Mouse (Mus musculus) adrenal gland, adult 8-10 months (tissue): Measurements from ENCODE around the gene Plxnc1. TPM values are rescaled to one million over a fixed set of nuclear protein-coding genes. Genes with fewer than 3 reads are reported as not detected.

Experiments
- DNase-seq: peaks from one replicate; pipeline ENCODE4 v3.0.0; 2022
- total RNA-seq, 4 experiments: library from RNA; stranded (reverse); gene quantifications; 2 replicates each; pipeline ENCODE4 v1.2.4; 2022

Plxnc1 gene
- total RNA-seq, 4 experiments from 2014 or later: 1.5 to 30.4 (median 13.9) TPM

DNA sequence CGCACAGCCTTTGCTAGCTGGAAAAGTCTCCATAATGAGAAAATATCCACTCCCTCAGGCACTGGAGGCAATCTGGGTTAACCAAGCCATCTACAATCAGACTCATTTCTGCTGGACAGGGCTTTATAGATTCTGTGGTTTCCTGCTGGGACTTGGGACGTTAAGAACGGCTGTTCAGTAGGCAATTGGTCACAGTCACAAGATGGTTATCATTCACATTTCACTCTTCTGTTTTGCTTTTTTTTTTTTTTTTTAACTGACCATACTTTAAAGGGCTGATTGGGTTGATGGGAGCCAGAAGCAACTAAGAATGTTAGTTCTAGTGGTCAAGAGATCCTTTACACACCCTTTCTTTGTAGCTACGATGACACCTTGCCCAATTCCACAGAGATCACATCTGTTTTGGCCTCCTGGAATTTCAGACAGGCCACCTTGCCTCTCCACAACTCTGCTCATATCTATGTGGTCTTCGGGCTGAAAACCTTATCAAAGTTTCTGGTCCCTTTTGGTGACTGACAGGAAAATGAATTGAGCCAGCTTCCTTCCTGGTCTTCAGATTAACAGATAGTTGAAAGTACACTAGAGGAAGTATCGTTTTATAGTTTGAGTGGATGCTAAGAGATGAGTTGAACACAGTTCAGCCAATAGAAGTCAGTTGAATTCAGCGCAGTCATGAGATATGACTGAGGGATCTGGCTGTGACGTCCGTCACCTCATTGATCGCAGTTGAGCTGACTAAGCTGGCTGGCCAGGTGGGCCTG is 3.5 kb upstream of the Plxnc1 start:
- DNase-seq: no peak

DNA sequence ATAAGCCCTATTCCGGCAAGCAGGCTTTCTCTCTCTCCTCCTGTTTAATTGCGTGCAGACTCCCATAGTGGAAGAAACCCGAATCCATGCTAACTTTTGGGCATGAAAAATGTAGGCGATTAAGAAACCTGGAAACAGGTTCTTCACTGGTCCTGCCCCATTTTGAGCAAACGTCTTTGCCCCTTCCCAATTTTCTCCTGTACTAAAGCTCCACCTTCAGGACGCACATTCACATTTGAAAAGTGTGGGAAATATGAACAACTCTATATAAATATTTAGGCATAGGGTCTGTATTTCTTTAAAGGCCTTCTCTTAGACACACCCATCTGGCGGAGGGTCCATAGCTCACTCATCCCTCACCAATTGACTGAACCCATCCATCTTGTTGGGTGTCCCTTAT is 2.8 kb upstream of the Plxnc1 start:
- DNase-seq: no peak

DNA sequence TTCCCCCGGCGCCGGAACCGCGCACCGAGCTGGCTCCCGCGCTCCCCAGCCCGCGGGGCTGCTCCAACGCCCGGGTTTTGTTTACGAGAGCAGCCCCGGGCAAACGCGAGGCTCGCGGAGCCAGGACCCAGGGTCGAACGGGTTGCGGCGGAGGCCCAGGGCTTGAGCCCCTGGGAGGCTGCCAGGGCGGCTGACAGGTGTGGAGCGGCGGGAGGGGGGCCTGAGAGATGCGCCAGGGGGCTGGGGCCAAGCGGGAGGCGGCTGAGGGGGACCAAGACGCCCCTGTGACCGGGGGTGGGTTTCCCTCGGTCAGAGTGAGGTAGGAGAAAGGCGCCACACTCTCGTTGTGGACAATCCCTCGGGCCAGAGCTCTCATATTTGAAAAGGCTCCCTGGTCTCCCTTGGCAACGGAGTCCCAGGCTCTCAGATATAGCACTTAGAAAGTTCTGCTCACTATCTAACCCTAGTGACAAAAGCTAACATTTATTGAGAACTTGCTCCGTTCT is 624 bp upstream of the Plxnc1 start:
- DNase-seq: no peak

DNA sequence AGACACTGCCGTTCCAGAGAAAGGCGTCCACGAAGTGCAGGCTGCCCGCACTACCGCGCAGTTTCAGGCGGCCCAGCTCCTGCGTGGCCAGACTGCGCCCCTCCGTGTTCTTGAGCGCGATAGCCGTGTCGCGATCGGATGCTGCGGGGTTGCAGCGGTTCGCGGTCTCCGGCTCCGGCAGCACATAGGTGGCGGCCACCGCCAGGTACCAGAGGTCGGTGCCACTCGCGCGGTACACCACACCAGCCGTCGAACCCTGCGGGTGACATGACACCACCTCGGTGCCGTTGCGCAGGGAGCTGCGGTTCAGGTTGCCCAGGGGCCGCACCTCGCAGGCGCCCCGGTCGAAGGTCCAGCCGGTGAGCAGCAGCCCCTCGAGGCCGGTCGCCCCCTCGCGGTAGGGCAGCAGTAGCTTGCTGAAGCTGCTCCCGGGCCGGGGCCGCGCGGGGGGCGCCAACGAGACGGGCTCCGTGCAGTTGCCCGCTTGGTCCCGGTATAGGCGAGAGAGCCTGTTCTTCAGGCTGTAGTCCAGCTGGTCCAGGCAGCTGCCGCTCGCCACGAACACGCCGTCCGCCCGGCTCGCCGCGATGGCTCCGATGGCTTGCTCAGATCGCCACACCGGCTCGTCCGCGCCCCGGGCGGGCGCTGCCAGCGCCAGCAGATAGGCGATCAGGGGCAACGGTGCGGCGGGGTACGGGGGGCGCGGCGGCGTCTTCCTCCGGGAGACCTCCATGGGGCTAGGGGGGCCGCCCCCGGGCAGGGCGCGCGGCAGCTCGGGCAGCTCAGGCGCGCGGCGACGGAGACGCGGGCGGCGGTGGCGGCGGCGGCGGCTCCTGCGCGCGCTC is 567 bp downstream of the Plxnc1 start:
- no peak for DNase-seq

DNA sequence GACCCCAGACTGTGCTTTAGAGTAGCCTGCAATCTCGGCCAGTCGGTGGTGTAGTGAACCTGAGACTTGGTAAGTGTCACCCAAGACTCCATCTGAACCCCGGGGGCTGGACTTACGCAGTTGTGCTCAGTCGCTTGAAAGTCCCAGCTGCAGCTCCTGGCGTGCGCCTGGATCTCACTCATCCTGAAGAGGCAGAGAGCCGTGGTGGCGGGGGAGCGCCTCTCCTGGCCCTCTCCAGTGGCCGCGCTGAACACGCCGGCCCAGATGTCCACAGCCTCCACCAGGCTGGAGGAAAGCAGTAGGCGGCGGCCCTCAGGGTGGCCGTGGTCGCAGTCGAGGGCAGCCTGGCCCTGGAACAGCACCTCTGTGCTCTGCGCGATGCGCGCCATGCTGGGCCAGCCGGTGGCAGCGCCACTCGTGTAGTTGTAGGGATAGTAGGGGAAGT is 1.2 kb downstream of the Plxnc1 start:
- DNase-seq: no peak

DNA sequence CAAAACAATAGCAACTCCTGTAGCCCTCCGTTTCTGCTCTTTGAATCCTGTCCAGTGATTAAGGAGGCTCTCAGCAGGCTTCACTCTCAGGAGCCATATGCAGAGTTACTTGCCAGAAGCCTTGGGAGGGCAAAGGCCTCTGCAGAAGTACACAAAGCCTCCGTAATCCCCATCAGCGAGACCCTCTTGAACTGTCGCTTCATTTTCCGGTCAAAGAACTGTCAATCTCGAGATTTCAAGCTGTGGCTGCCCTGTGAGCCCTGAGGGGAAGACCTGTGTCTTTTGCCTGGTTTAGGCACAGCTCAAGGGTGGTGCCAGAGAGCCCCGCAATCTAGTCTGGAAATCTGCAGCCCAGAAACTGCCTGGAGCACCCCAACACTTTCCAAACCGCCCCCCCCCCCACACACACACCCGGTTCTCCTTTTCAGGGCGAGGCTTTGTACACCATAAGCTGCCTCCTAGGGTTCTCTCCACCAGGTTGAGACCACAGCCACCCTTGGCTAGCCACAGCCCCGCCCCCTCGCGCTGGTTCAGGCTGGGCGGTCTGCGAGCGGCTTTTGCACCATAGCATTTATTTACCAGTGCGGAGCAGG is 2.1 kb downstream of the Plxnc1 start:
- no peak for DNase-seq

DNA sequence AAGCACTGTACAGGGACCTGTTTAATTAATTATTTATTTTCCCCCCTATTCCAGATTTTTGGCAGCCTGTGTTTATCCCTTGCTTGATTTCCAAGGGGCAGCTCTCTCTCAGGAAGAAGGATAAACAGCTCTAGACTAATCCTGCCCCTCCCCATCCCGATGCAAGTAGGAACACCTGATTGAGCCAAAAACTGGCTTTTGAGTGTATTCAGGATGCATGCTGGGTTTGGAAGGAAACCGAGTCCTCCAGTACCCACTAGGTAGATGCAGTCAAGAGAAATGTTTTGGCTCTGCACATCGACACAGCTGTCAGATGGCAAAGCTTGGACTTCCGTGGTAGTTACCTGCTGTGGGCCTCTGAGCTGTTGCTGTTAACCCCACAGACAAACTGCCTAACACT is 3.1 kb downstream of the Plxnc1 start:
- DNase-seq: no peak

DNA sequence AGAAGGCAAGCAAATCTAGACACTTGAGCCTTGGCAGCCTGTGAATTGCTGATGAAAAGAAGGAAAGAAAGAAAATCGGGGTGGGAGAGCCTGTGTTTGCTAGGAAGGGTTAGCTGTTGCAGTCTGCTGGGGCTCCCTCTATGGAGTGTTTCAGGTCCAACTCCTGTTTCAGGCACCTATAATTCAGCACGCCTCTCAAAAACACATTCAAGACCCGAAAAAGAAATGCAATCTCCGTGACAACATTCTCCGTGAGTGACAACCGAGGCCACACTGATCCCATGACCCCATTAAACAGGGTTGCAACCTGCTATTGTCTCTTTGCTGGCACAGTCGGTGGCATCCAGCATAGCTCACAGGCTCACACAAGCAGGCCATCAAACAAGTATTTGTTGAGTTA is 3.8 kb downstream of the Plxnc1 start:
- DNase-seq: no peak

DNA sequence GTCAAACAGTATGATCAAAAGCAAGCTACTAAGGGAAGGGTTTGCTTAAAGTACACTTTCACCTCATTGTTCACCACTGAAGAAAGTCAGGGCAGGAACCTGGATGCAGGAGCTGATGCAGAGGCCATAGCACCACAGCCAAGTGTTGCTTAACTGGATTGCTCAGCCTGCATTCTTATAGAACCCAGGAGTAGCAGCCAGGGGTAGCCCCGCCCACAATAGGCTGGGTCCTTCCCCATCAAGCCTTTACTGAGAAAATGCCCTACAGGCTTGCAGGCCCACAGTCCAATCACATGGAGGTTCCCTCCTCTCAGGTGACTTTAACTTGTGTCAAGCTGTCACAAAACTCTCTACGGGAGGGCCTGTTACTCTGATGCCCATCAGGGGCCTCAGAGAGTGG is 4.6 kb downstream of the Plxnc1 start:
- DNase-seq: no peak

DNA sequence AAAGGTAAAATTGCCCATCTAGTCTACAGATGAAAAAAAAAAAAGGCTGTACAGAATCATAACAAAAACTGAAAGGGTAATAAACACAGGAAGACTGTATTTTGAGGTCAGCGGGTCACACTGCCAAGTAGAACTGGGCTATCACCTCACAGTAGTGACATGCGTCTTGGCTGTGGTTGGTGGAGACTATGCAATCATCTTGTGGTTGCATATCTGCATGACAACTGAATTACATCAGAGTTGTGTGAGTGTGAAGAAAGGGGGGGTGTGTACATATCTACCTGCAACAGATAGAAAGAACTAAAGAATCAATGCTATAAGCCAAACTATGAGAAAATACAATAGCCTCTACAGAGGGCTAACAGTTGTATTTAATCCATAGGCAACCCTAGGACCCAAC is 5.7 kb downstream of the Plxnc1 start:
- DNase-seq: no peak

DNA sequence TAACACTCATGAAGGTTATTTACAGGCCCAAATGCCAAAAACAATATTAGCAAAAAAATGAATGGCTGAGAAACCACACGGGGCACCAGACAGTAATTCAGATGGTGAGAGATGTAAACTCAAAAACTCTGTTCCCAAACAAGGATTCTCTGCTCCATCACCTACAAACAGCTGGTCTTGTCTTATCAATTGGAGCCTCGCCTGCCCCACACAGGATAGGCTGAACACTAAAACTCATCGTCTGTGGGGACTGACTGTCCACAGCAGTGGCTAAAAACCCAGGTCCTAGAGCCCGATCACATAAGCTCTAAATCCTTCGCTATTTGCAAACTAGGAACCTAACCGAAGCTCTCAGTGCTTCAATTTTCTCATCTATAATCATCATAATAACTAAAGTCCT is 6.3 kb downstream of the Plxnc1 start:
- no peak for DNase-seq

DNA sequence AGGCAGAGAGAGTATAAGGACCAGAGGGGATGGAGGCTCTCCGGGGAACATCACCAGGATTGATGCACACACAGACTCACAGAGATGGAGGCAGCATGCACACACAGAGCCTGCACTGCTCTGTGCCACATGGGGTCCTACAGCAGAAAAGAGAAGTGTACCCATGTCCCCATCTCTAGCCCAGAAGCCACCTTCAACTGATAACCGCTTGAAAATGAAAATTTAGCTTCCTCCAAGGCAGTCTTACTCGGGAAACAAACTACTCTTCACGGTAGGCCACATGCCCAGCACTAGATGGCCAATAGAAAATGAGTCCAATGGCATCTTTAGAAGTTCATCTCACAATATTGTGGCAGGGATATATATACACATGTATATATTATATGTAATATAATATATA is 9.4 kb downstream of the Plxnc1 start:
- DNase-seq: no peak

DNA sequence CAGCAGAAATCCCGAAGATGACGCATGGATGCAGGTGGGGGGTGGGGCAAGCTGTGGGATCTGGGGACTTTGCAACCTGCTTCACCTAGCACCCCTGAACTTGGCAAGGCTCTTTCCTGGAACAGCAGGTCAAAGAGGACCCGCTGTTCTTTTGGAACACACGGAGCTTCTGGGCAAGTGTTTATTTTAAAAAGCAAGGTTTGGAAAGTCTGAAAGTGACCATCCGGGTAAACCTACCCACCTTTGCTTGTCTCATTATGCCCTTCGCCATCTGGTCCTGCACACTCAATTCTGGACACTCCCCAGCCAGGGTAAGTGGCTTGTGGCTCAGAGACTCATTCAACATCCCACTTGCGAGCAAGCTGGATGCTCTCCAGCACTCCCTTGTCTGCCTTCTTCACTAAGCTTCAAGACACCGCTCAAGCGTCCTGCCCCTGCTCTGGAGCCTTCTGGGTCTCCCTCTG is 10.5 kb downstream of the Plxnc1 start:
- DNase-seq: no peak

DNA sequence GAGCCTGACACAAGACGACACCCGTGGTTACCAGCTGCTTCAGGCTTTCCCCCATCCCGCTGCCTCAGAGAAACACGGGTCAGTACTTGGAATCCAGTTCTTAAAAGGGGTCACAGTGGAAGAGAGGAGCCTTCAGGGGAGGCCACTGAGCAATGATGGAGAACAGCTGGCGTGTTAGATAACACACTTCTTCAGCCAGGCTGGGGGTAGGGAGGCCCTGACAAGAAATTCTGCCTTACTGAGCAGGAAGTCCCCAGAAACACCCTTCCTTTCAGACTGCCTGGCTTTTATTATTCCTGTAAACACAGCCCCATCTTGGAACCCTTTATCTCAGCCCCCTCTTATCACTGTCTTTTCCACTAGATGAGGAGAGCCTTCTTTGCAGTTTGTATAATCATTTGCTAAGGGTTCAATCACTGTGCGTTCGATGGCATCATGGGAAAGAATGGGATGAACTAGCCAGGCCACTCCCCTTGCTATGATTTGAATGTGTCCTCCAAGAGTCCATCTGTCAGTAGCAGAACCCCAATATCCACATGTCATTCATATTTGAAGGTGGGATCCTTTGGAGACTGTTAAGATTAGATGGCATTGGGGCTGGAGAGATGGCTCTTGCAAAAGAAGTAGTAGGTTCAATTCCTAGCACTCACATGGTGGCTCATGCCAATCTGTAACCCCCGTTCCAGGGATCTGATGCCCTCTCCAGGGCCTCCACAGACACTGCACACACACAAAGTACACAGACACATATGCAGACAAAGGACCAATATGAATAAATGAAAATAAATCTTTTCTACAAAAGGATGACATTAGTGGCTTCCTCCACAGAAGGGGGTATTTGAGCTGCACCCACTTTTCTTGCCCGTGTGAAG is 12.4 kb downstream of the Plxnc1 start:
- DNase-seq: no peak

DNA sequence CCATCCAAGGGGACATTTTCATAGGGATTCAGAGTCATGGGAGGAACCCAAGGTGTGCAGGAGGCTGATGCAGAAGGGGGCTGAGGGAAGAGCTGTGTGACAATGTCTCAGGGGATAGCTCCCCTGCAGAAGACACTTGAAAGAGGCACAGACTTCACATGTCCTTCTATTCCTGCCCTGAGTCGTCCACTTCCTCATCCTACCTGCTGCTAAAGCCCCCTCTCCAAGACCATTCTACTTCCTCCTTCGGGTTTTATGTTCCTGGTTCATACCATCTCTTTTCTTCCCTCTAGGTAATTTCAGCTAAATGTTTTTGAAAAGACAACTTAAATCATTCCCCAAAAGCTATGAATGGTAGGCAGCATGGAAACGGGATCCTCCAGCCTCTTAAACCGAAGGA is 16.5 kb downstream of the Plxnc1 start:
- no peak for DNase-seq

DNA sequence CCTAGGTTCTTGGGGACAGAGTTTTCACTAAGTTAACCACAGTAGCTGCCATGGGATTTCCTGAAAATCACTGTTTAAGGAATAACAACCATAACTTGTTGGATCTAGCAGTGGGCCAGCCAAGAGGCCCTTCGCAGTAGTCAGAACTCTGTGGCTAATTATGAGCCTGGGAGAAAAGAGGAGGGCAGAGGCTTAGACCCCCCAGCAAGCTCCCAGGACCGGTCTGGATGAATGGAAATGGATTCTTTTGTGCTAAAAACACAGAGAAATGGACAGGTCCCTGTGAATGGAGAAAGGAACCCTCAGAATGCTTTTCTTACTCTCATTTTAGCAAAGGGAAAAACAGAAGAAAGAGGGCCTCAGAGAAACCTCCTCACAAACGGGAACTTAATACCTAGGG is 18.3 kb downstream of the Plxnc1 start:
- DNase-seq: no peak

DNA sequence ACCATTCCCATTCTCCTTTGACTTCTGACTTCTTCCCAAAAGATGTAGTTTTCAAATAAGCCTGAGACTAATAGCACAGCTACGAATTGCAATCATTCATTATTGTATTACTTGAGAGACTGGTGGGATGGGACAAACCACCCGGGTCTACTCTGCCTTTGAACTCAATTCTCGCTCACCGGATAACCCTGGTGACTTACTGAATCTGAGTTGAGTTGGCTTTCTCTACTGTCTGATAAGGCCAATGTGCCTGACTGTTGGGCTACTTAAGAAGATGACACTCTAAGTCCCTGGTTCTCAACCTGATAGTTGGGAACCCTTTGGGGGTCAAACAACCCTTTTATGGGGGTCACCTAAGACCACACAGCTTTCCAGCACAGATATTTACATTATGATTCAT is 19.8 kb downstream of the Plxnc1 start:
- no peak for DNase-seq

DNA sequence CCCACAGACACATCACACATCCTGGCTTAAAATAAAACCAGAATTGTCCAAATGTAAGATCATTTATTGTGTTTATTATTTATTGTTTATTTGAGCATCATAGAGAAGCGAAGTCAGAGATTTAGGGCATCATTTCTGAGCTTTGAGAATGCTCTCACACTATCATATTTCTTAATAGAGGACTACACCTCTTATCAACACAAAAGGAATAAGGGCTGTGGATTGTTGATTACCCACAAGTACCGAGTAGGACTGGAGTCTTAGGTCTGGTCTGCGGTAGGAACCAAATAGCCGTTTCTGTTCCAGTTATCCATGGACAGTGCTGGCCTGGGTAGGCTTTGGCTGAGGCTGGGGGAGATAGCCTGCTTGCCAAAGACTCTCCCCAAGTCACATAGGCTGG is 20.2 kb downstream of the Plxnc1 start:
- DNase-seq: no peak

DNA sequence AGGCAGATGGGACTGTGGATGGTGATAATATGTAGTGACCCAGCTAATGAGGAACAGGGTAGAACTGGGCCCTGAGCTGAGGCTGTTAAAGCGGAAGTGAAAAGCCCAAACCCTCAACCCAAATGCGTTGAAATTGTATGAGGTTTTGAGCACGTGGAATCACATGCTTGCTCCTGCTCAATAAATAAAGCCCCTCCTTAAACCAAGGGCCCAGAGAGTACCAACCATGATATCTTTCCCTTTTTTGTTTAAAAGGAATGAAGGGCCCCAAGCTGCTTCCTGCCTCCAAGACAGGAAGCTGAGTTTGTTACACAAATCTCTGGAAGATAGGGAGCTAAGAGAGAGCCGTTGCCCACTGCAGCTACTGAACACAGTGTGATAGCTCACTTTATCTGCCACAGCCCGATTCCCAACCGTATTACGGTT is 21.3 kb downstream of the Plxnc1 start:
- no peak for DNase-seq

DNA sequence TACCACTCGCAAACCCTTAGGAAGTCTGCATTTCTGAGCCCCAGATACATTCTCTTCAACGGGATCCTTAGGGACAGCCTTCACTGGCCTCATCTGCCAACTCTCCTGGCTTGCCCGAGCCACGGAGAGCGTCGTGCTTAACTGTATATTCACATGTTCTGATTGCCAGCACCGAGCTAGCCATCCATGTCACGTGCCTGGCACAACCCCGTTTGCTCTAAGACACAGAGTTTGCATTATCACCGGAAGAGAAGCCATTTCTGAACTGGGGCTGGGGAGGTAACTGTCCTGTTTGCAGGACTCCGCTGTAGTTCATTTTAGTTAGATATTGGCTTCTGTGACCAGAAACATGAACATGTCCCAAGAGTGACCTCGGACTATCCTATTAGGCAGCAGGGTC is 21.8 kb downstream of the Plxnc1 start:
- no peak for DNase-seq

DNA sequence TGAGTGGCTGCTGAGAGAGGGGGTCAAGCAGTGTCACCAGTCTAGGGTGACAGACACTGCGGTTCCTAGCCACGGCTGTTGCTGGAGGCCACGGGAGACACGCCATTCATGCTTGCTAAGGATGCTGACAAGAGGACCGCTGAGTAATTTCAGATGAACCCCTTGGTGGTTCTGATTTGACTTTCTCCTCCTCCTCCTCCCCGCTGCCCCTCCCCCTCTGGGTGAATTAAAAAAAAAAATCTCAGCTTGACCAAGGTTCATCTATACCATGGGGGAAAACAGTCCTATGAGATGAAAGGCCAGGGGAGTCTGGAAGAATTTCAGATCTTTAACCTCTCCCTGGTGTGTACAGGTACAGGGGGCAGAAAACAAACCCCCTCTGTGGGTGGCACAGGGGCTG is 22.9 kb downstream of the Plxnc1 start:
- DNase-seq: no peak

DNA sequence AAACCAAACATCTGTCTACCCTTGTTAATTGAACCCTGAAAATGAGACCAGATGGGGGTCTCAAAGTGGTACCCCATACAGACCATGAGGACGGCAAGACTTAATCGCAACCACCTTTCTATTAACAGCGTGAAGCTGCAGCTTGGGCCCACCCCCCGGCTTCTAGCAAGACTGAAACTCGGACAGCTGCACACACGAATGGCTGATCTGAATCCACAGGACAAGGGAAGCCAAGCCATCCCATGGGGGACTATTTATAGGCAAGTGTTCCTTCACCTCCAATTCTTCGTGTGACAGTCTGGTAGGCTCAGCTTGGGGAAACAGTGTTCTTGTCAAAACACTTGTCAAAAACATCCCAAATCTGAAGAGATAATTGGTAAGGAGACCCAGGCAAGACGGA is 24.1 kb downstream of the Plxnc1 start:
- DNase-seq: no peak
